Mouse (Mus musculus) macrophage (primary cell): ENCODE measurements around the gene Apbb1. TPM values are rescaled to one million over a fixed set of nuclear protein-coding genes. Genes with fewer than 3 reads are reported as not detected.

ENCODE experiments used
- H3K27ac ChIP-seq: fragments of 350-480 bp; formaldehyde crosslinking; 2 replicates; pipeline ENCODE4 v1.9.0; 2021
- H3K36me3 ChIP-seq: fragments of 350-480 bp; formaldehyde crosslinking; 2 replicates; pipeline ENCODE4 v1.9.0; 2021; ENCODE audit errors: inconsistent target
- H3K4me3 ChIP-seq: fragments of 350-480 bp; formaldehyde crosslinking; 2 replicates; pipeline ENCODE4 v1.9.0; 2021; ENCODE audit errors: inconsistent target
- H3K79me2 ChIP-seq: fragments of 350-480 bp; formaldehyde crosslinking; 2 replicates; pipeline ENCODE4 v1.9.0; 2021; ENCODE audit errors: inconsistent target
- WGBS: methylation state at CpG from one replicate; pipeline ENCODE4 v1.1.7; 2026; ENCODE audit warnings: inconsistent platforms; ENCODE audit not compliant: missing documents; 5-methylcytosine and 5-hydroxymethylcytosine counted together
- polyA plus RNA-seq: library from polyadenylated mRNA; stranded (reverse); fragments of 250-400 nt; gene quantifications from 3 replicates; pipeline ENCODE4 v1.2.4, GENCODE M21; 2018; ENCODE audit warnings: inconsistent platforms
- total RNA-seq, 78 experiments: library from RNA; depleted of rRNA; stranded (reverse); fragments of 250-400 nt; gene quantifications; 1 replicate in 9 of 78; 2 replicates in 24 of 78; 3 replicates in 43 of 78; 4 replicates in 2 of 78; pipeline ENCODE4 v1.2.4; 2018; ENCODE audit warnings: inconsistent platforms in 56 of 78

Gene Apbb1
- 1 to 10 TPM in 1 of 26 experiments, not detected in 25; 2.9 TPM for total RNA-seq (2018; cell fraction: chromatin; rRNA removed)
- under 1 TPM in 9 of 26 experiments, not detected in 17; 0.05 to 0.47 (median 0.18) TPM for total RNA-seq (2018; cell fraction: cytosol; rRNA removed)
- total RNA-seq (2018; cell fraction: nucleus; rRNA removed), result 1 to 10 TPM in 1 of 26 experiments, not detected in 25; 1.1 TPM
- polyA plus RNA-seq, result 0.04 to 0.58 TPM in 2 of 3 replicates, not detected in the other

GRCm38 (mm10) chr7:105581094-105581703 is at the start of gene Apbb1:
TSS of gene Apbb1 (minus strand) at chr7:105581653.
- H3K27ac ChIP-seq, result no peak within 1 kb of the TSS

GRCm38 (mm10) chr7:105628633-105629032 is 47.2 kb upstream of the Apbb1 start:
- peaks cover 17% of the 10 kb centered on the region; the same call in 1 of the 2 replicates for H3K36me3 ChIP-seq
- H3K79me2 ChIP-seq, result peaks cover 45% of the 10 kb centered on the region
- H3K4me3 ChIP-seq, result no peak overlapping the region
- H3K27ac ChIP-seq, result no peak overlapping the region
- 2% methylated on average over 3 of the region's 3 CpGs for WGBS

More at GRCm38 (mm10) chr7:105581094-105581703, at the start of gene Apbb1:
- Histone ChIP-seq H3K36me3 (no peaks in the 10 kb centered on the region), H3K4me3 (peak within 1 kb of the TSS; percentile 19; the same call in 1 of the 2 replicates), H3K79me2 (no peaks in the 10 kb centered on the region)
- WGBS, result 2% methylated on average over 50 of the region's 54 CpGs

- Histone ChIP-seq H3K79me2 (peaks cover 17% of the 10 kb centered on the region; the same call in 1 of the 2 replicates), H3K4me3 (no peak overlapping the region), H3K27ac (no peak overlapping the region), H3K36me3 (peaks cover 48% of the 10 kb centered on the region)
- 94% methylated on average over 6 of the region's 6 CpGs for WGBS
These were observed 43.9 kb upstream of the Apbb1 start for GRCm38 (mm10) chr7:105625397-105625796.

GRCm38 (mm10) chr7:105621646-105622292 is 40.3 kb upstream of the Apbb1 start:
- H3K36me3 ChIP-seq, result peaks cover 84% of the 10 kb centered on the region
- H3K27ac ChIP-seq, result no peak overlapping the region
- H3K79me2 ChIP-seq, result no peaks in the 10 kb centered on the region; the same call in 1 of the 2 replicates
- WGBS, result 86% methylated on average over 8 of the region's 8 CpGs
- no peak overlapping the region for H3K4me3 ChIP-seq

GRCm38 (mm10) chr7:105621053-105621452 is 39.6 kb upstream of the Apbb1 start:
- Histone ChIP-seq H3K79me2 (no peaks in the 10 kb centered on the region; the same call in 1 of the 2 replicates), H3K27ac (no peak overlapping the region), H3K4me3 (no peak overlapping the region), H3K36me3 (peaks cover 91% of the 10 kb centered on the region)
- WGBS, result 94% methylated on average over 4 of the region's 4 CpGs

- H3K36me3 ChIP-seq, result peaks cover 97% of the 10 kb centered on the region
- H3K27ac ChIP-seq, result no peak overlapping the region
- 95% methylated on average over 3 of the region's 3 CpGs for WGBS
- no peak overlapping the region for H3K4me3 ChIP-seq
- H3K79me2 ChIP-seq, result no peaks in the 10 kb centered on the region
These were observed 38.2 kb upstream of the Apbb1 start for GRCm38 (mm10) chr7:105619701-105620100.

- peaks cover 99% of the 10 kb centered on the region for H3K36me3 ChIP-seq
- no peak overlapping the region for H3K4me3 ChIP-seq
- WGBS, result 96% methylated on average over 22 of the region's 22 CpGs
- no peak overlapping the region for H3K27ac ChIP-seq
- H3K79me2 ChIP-seq, result no peaks in the 10 kb centered on the region
These were observed 36.4 kb upstream of the Apbb1 start for GRCm38 (mm10) chr7:105617810-105618209.

- Histone ChIP-seq H3K36me3 (peaks cover 99% of the 10 kb centered on the region), H3K4me3 (no peak overlapping the region), H3K79me2 (no peaks in the 10 kb centered on the region), H3K27ac (no peak overlapping the region)
- 96% methylated on average over 6 of the region's 6 CpGs for WGBS
These were observed 35.1 kb upstream of the Apbb1 start for GRCm38 (mm10) chr7:105616561-105616960.

- WGBS, result 100% methylated on average over 1 of the region's 1 CpGs
- Histone ChIP-seq H3K79me2 (no peaks in the 10 kb centered on the region), H3K36me3 (peaks cover 99% of the 10 kb centered on the region), H3K4me3 (no peak overlapping the region), H3K27ac (no peak overlapping the region)
These were observed 34.3 kb upstream of the Apbb1 start for GRCm38 (mm10) chr7:105615720-105616119.

GRCm38 (mm10) chr7:105614400-105614799 is 32.9 kb upstream of the Apbb1 start:
- WGBS, result 100% methylated on average over 1 of the region's 1 CpGs
- H3K36me3 ChIP-seq, result peaks cover 91% of the 10 kb centered on the region
- H3K27ac ChIP-seq, result no peak overlapping the region
- H3K4me3 ChIP-seq, result no peak overlapping the region
- no peaks in the 10 kb centered on the region for H3K79me2 ChIP-seq

- no peaks in the 10 kb centered on the region for H3K79me2 ChIP-seq
- 100% methylated on average over 1 of the region's 1 CpGs for WGBS
- peaks cover 65% of the 10 kb centered on the region for H3K36me3 ChIP-seq
- no peak overlapping the region for H3K27ac ChIP-seq
- no peak overlapping the region for H3K4me3 ChIP-seq
These were observed 30.3 kb upstream of the Apbb1 start for GRCm38 (mm10) chr7:105611767-105612166.

- 20% methylated on average over 3 of the region's 3 CpGs for WGBS
- Histone ChIP-seq H3K27ac (no peak overlapping the region), H3K36me3 (peaks cover 33% of the 10 kb centered on the region), H3K79me2 (no peaks in the 10 kb centered on the region), H3K4me3 (no peak overlapping the region)
These were observed 27.0 kb upstream of the Apbb1 start for GRCm38 (mm10) chr7:105608467-105608866.

GRCm38 (mm10) chr7:105602860-105603623 is 21.6 kb upstream of the Apbb1 start:
- WGBS, result 48% methylated on average over 9 of the region's 9 CpGs
- H3K27ac ChIP-seq, result no peak overlapping the region
- no peak overlapping the region for H3K4me3 ChIP-seq
- no peaks in the 10 kb centered on the region for H3K36me3 ChIP-seq
- H3K79me2 ChIP-seq, result no peaks in the 10 kb centered on the region

- H3K79me2 ChIP-seq, result no peaks in the 10 kb centered on the region
- no peak overlapping the region for H3K27ac ChIP-seq
- no peak overlapping the region for H3K4me3 ChIP-seq
- no peaks in the 10 kb centered on the region for H3K36me3 ChIP-seq
- WGBS, result 87% methylated on average over 7 of the region's 7 CpGs
These were observed 8.6 kb upstream of the Apbb1 start for GRCm38 (mm10) chr7:105590097-105590496.
